Mouse (Mus musculus) cerebellum, postnatal 36 days (tissue): ENCODE measurements at regions not wholly inside any gene's neighbourhood (a gene's known extent, or its start where the extent isn't known, plus 50 kb on each side); places are given as distances from the start of the nearest gene placed in this dataset.

Source experiments
- DNase-seq, 2 experiments: peaks; one replicate each; pipeline ENCODE4 v3.0.0; 2021 to 2022; ENCODE audit warnings: mixed read lengths in 2 of 2

GRCm38 (mm10) chrX:14592793-14593192, 381.8 kb downstream of the H2al1n start:
- no peak for DNase-seq

DNA sequence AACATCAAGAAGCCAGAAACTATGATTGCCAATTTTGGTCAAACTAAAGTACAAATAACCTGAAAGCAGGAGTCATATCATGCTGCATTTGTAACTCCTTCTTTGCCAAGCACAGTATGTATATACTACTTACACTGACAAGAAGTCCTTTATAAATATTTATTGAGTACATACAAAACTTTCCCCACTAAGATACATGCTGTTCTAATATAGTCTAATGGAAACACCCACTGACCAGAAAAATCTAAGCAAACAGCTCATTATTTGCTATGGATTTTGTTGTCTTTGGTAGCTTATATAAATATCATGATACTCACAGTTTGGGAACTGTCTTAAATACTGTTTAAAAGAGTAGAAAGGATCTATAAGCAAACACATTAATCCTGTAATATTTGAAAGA, 385.9 kb downstream of the H2al1n start:
- DNase-seq = no peak

- DNase-seq = peak; percentile 28 to 38
Measured at GRCm38 (mm10) chrX:14601916-14602315, 391.0 kb downstream of the H2al1n start.

DNA sequence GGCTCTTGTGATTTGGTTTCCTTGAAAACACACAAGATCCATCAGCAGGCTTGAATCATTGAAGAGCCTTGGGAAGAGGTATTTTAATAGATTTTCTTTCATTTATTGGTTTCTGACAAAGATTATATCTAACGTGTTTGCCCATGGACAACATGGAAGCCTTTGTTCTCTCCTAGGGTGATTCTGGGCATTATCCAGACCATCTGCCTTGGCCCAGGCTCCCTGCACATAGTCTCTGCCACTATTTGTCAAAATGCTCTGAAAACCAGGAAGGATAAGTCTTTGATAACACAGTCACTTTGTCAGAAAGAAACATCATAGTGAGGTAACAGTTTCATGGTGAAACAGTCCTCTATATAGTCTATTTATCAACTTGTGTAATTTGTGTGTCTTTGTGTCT, 398.2 kb downstream of the H2al1n start:
- peak; percentile 31 to 49 for DNase-seq

DNA sequence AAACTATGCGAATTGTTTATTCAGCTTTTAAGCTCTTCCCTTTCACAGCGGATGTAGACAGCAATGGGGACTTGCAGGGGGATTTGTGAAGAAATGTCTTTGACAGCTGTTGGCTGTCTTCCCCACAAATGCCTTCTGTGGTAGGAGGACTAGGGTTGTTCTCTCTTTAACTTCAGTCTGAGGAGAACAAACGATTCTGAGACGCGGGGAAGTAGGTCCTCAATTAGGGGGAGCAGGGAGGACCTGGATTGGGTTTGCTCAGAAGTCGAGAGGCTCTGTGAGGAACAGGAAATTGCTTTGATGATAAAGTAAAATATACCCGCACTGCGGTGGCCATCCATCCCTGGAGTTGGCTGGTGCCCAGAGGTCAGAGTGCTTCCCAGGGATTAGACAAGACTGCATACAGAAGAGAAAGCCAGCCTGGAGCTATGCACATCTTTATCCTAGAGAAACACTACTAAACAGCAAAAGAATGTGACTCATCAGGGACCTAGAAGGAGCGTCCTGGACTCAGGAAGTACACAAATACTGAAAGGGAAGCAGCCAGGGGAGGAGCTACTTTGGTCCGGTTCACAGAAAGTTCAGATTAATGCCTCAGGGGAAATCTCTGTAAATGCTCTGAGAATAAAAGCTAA, 417.4 kb downstream of the H2al1n start:
- DNase-seq = no peak

GRCm38 (mm10) chrX:14639378-14639777, 428.4 kb downstream of the H2al1n start:
- DNase-seq = no peak

GRCm38 (mm10) chrX:14664852-14665251, 453.9 kb downstream of the H2al1n start:
- no peak for DNase-seq

GRCm38 (mm10) chrX:14696375-14696774, 485.4 kb downstream of the H2al1n start:
- DNase-seq = no peak

- no peak for DNase-seq
Measured at GRCm38 (mm10) chrX:14738999-14739398, 528.1 kb downstream of the H2al1n start.
